Mouse (Mus musculus) forebrain, embryonic 13.5 days (tissue): ENCODE results near the gene Chchd6. TPM values are rescaled to one million over a fixed set of nuclear protein-coding genes. Genes with fewer than 3 reads are reported as not detected.

Experiments used
- ATAC-seq: fragments of 200-750 bp; cut with Nextera tagmentation; 2 replicates; pipeline ENCODE4 v1.8.0; 2017
- H3K27ac ChIP-seq: fragments of 300-500 bp; sonication (generic); 2 replicates; pipeline ENCODE4 v1.5.1; 2015; ENCODE audit warnings: inconsistent platforms, mild to moderate bottlenecking, moderate library complexity
- H3K27me3 ChIP-seq: fragments of 300-500 bp; sonication (generic); 2 replicates; pipeline ENCODE4 v1.6.1; 2015; ENCODE audit warnings: mild to moderate bottlenecking, inconsistent platforms
- H3K36me3 ChIP-seq: fragments of 300-500 bp; sonication (generic); 2 replicates; pipeline ENCODE4 v1.6.1; 2015; ENCODE audit warnings: mild to moderate bottlenecking, inconsistent platforms; ENCODE audit not compliant: poor library complexity, severe bottlenecking
- H3K4me1 ChIP-seq: fragments of 300-500 bp; sonication (generic); 2 replicates; pipeline ENCODE4 v1.6.1; 2015; ENCODE audit warnings: inconsistent platforms
- H3K4me2 ChIP-seq: fragments of 300-500 bp; sonication (generic); 2 replicates; pipeline ENCODE4 v1.6.1; 2015; ENCODE audit warnings: inconsistent platforms, mild to moderate bottlenecking, moderate library complexity
- H3K4me3 ChIP-seq: fragments of 300-500 bp; sonication (generic); 2 replicates; pipeline ENCODE4 v1.5.1; 2015; ENCODE audit warnings: mild to moderate bottlenecking, inconsistent platforms
- H3K9ac ChIP-seq: fragments of 300-500 bp; sonication (generic); 2 replicates; pipeline ENCODE4 v1.6.1; 2015; ENCODE audit warnings: mild to moderate bottlenecking, inconsistent platforms
- H3K9me3 ChIP-seq: fragments of 300-500 bp; sonication (generic); replicated peaks from 2 replicates; pipeline ENCODE4 v1.6.1; 2016; ENCODE audit warnings: inconsistent platforms
- WGBS: fragments of 180-500 bp; shearing (Covaris S2); methylation state at CpG from one replicate; pipeline ENCODE4 v1.1.7; 2015; 5-methylcytosine and 5-hydroxymethylcytosine counted together
- polyA plus RNA-seq: library from polyadenylated mRNA; unstranded; fragments of >200 nt; fragmentation: Nextera tagmentation; extraction: Ambion mirVana; gene quantifications from 2 replicates; pipeline ENCODE4 v1.2.1, GENCODE M21; 2015

Gene Chchd6
- polyA plus RNA-seq, 1 experiment from 2014 or later = 108 TPM

GRCm38 (mm10) chr6:89574641-89575040, 20.8 kb downstream of the Chchd6 start:
- WGBS = 75% methylated on average over 2 of the region's 2 CpGs
- no peak for ATAC-seq
- H3K4me3 ChIP-seq = no peak overlapping the region

GRCm38 (mm10) chr6:89573768-89574167, 21.7 kb downstream of the Chchd6 start:
- H3K9me3 ChIP-seq = no peaks in the 10 kb centered on the region
- H3K4me2 ChIP-seq = no peak overlapping the region
- peaks cover 15% of the 10 kb centered on the region for H3K36me3 ChIP-seq
- H3K27ac ChIP-seq = no peak overlapping the region
- no peak overlapping the region for H3K9ac ChIP-seq
- no peak overlapping the region for H3K4me3 ChIP-seq
- no peaks in the 10 kb centered on the region for H3K27me3 ChIP-seq
- ATAC-seq = no peak
- no peaks in the 10 kb centered on the region for H3K4me1 ChIP-seq
- 88% methylated on average over 2 of the region's 2 CpGs for WGBS

More at GRCm38 (mm10) chr6:89574641-89575040, 20.8 kb downstream of the Chchd6 start:
- no peak overlapping the region for H3K9ac ChIP-seq
- H3K27me3 ChIP-seq = no peaks in the 10 kb centered on the region
- H3K4me1 ChIP-seq = no peaks in the 10 kb centered on the region
- no peaks in the 10 kb centered on the region for H3K9me3 ChIP-seq
- peaks cover 10% of the 10 kb centered on the region for H3K36me3 ChIP-seq
- H3K4me2 ChIP-seq = no peak overlapping the region
- no peak overlapping the region for H3K27ac ChIP-seq

GRCm38 (mm10) chr6:89572921-89573636, 22.4 kb downstream of the Chchd6 start:
- H3K9ac ChIP-seq = no peak overlapping the region
- H3K36me3 ChIP-seq = peaks cover 15% of the 10 kb centered on the region
- ATAC-seq = no peak

GRCm38 (mm10) chr6:89569370-89569769, 26.1 kb downstream of the Chchd6 start:
- Histone ChIP-seq H3K4me3 (no peak overlapping the region), H3K4me2 (no peak overlapping the region)
- WGBS = 82% methylated on average over 4 of the region's 4 CpGs

More at GRCm38 (mm10) chr6:89572921-89573636, 22.4 kb downstream of the Chchd6 start:
- Histone ChIP-seq H3K4me3 (no peak overlapping the region), H3K27ac (no peak overlapping the region), H3K4me1 (no peaks in the 10 kb centered on the region), H3K9me3 (no peaks in the 10 kb centered on the region), H3K27me3 (no peaks in the 10 kb centered on the region), H3K4me2 (no peak overlapping the region)

GRCm38 (mm10) chr6:89566740-89567139, 28.7 kb downstream of the Chchd6 start:
- H3K27me3 ChIP-seq = no peaks in the 10 kb centered on the region
- no peak overlapping the region for H3K4me3 ChIP-seq
- no peak overlapping the region for H3K4me2 ChIP-seq
- no peaks in the 10 kb centered on the region for H3K9me3 ChIP-seq
- H3K4me1 ChIP-seq = peaks cover 8% of the 10 kb centered on the region
- peaks cover 18% of the 10 kb centered on the region; the same call in 1 of the 2 replicates for H3K36me3 ChIP-seq
- ATAC-seq = no peak
- no peak overlapping the region for H3K9ac ChIP-seq
- WGBS = 48% methylated on average over 4 of the region's 4 CpGs
- H3K27ac ChIP-seq = no peak overlapping the region

More at GRCm38 (mm10) chr6:89569370-89569769, 26.1 kb downstream of the Chchd6 start:
- peaks cover 8% of the 10 kb centered on the region for H3K4me1 ChIP-seq
- no peak overlapping the region for H3K27ac ChIP-seq
- H3K9me3 ChIP-seq = no peaks in the 10 kb centered on the region
- peaks cover 28% of the 10 kb centered on the region for H3K36me3 ChIP-seq
- no peak for ATAC-seq
- H3K9ac ChIP-seq = no peak overlapping the region
- H3K27me3 ChIP-seq = no peaks in the 10 kb centered on the region

GRCm38 (mm10) chr6:89563381-89563780, 32.1 kb downstream of the Chchd6 start:
- ATAC-seq = no peak
- peaks cover 16% of the 10 kb centered on the region for H3K4me1 ChIP-seq
- H3K27ac ChIP-seq = no peak overlapping the region
- H3K36me3 ChIP-seq = peaks cover 13% of the 10 kb centered on the region; the same call in 1 of the 2 replicates
- no peaks in the 10 kb centered on the region for H3K9me3 ChIP-seq
- 94% methylated on average over 4 of the region's 4 CpGs for WGBS
- H3K4me3 ChIP-seq = no peak overlapping the region
- no peak overlapping the region for H3K9ac ChIP-seq
- no peaks in the 10 kb centered on the region for H3K27me3 ChIP-seq
- H3K4me2 ChIP-seq = no peak overlapping the region

GRCm38 (mm10) chr6:89560826-89561225, 34.6 kb downstream of the Chchd6 start:
- Histone ChIP-seq H3K27ac (no peak overlapping the region), H3K9ac (no peak overlapping the region), H3K36me3 (no peaks in the 10 kb centered on the region), H3K27me3 (no peaks in the 10 kb centered on the region), H3K4me3 (no peak overlapping the region), H3K4me2 (no peak overlapping the region), H3K4me1 (peaks cover 16% of the 10 kb centered on the region; the same call in 1 of the 2 replicates), H3K9me3 (no peaks in the 10 kb centered on the region)
- no peak for ATAC-seq
- WGBS = 78% methylated on average over 2 of the region's 2 CpGs

- Histone ChIP-seq H3K9me3 (no peaks in the 10 kb centered on the region), H3K9ac (no peak overlapping the region), H3K27me3 (no peaks in the 10 kb centered on the region), H3K4me1 (peaks cover 22% of the 10 kb centered on the region), H3K27ac (no peak overlapping the region), H3K4me3 (no peak overlapping the region), H3K36me3 (no peaks in the 10 kb centered on the region), H3K4me2 (no peak overlapping the region)
- ATAC-seq = no peak
- WGBS = 76% methylated on average over 4 of the region's 4 CpGs
These were observed 37.8 kb downstream of the Chchd6 start for GRCm38 (mm10) chr6:89557654-89558053.

GRCm38 (mm10) chr6:89556566-89556965, 38.9 kb downstream of the Chchd6 start:
- Histone ChIP-seq H3K4me1 (peaks cover 22% of the 10 kb centered on the region), H3K36me3 (no peaks in the 10 kb centered on the region), H3K27ac (no peak overlapping the region), H3K4me3 (no peak overlapping the region), H3K9ac (no peak overlapping the region), H3K4me2 (no peak overlapping the region), H3K9me3 (no peaks in the 10 kb centered on the region), H3K27me3 (no peaks in the 10 kb centered on the region)
- 45% methylated on average over 7 of the region's 7 CpGs for WGBS
- no peak for ATAC-seq

GRCm38 (mm10) chr6:89555971-89556370, 39.5 kb downstream of the Chchd6 start:
- H3K36me3 ChIP-seq = no peaks in the 10 kb centered on the region
- no peak overlapping the region for H3K9ac ChIP-seq
- H3K27me3 ChIP-seq = no peaks in the 10 kb centered on the region
- H3K4me2 ChIP-seq = no peak overlapping the region
- H3K4me3 ChIP-seq = no peak overlapping the region
- no peaks in the 10 kb centered on the region for H3K9me3 ChIP-seq
- WGBS = 90% methylated on average over 1 of the region's 1 CpGs
- no peak for ATAC-seq
- no peak overlapping the region for H3K27ac ChIP-seq
- H3K4me1 ChIP-seq = peaks cover 22% of the 10 kb centered on the region

GRCm38 (mm10) chr6:89554029-89554428, 41.4 kb downstream of the Chchd6 start:
- H3K27me3 ChIP-seq = no peaks in the 10 kb centered on the region
- H3K4me3 ChIP-seq = no peak overlapping the region
- no peaks in the 10 kb centered on the region for H3K9me3 ChIP-seq
- no peak overlapping the region for H3K9ac ChIP-seq
- ATAC-seq = no peak
- no peak overlapping the region for H3K27ac ChIP-seq
- peaks cover 18% of the 10 kb centered on the region for H3K4me1 ChIP-seq
- WGBS = 81% methylated on average over 5 of the region's 5 CpGs
- no peaks in the 10 kb centered on the region for H3K36me3 ChIP-seq
- H3K4me2 ChIP-seq = no peak overlapping the region

GRCm38 (mm10) chr6:89553012-89553704, 42.3 kb downstream of the Chchd6 start:
- ATAC-seq = peak; percentile 77
- 9% methylated on average over 4 of the region's 4 CpGs for WGBS
- no peaks in the 10 kb centered on the region for H3K36me3 ChIP-seq
- H3K27me3 ChIP-seq = no peaks in the 10 kb centered on the region
- no peak overlapping the region for H3K27ac ChIP-seq
- H3K4me3 ChIP-seq = no peak overlapping the region
- H3K9me3 ChIP-seq = no peaks in the 10 kb centered on the region
- peaks cover 14% of the 10 kb centered on the region for H3K4me1 ChIP-seq
- no peak overlapping the region for H3K9ac ChIP-seq
- no peak overlapping the region for H3K4me2 ChIP-seq
